Mouse (Mus musculus): ENCODE results near the gene Zc3hav1. TPM values are rescaled to one million over a fixed set of nuclear protein-coding genes. Genes with fewer than 3 reads are reported as not detected.
"Not testable (repeated sequence)": the region's sequence is repeated elsewhere in the genome, so short reads cannot be mapped to it uniquely, and the experiment has no call there.

Zc3hav1 gene
- total RNA-seq (2022): 1 to 10 TPM; 4.0 to 7.2 (median 5.6) TPM

DNA sequence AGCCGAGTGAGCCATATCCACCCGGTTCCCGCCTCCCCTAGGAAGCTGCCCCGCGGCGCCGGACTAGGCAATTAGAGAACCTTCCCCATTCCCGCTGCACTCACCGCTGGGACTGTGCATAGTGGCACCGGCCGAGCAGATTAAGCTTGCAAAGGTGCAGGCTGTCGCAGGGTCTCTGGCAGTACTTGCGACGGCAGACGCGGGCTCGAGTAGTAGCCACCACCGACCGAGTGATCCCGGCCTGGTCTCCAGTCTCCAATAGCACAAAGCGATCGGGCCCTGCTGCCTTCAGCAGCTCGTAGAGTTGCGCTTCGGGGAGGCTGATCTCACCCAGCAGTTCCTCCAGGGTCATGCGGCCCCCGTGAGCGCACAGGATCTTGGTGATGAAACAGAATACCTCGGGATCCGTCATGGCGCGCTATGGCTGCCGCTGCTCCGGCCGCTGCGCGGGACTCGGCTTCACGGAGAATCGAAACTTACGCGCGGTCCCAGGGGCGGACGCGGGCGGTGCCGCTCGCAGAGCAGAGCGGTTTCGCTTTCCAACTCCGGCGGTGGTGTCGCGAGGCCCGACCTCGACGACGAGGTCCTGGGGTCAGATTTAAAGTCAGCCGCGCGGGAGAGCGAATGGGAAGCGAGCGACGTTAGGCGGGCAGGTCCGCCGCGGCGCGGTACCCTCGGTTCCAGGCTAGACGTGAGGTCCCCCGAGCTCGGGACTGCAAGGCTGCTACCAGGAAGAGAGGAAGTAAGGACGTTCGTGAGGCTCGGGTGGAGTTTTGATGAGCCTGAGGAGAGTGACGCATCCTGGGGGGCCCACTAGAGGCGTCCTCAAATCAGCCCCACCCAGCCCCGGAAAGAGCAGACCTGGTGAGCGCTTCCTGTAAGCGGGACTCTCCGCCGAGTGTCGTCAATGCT, at the start of gene Zc3hav1:
TSS of gene Zc3hav1 (minus strand) at position 793 of the 912 bp plus-strand sequence.
- DNase-seq (ENCODE audit: low spot score in 2 of 2): peak; percentile 8 to 31

DNA sequence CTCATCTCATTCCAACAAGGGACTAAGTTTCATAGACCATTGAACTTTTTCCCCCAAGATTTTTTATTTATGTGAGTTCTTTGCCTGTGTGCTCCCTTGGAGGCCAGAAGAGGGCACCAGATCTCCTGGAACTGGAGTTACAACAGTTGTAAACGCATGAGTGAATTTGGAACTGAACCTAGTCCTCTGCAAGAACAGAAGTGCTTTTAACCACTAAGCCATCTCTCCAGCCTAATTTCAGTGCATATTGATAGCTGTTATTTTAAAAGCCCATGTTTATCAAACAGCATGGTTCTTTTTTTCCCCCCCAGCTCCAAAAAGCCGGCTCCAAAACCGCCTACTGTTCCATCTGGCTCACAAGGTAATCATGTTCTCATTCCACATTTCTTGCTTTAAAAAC, 35.3 kb upstream of the Zc3hav1 start:
- DNase-seq (ENCODE audit: low spot score in 2 of 2): peak in 1 of 2 experiments; percentile 20

- DNase-seq (ENCODE audit: low spot score in 2 of 2): peak; percentile 75 to 79
These were observed 26.8 kb upstream of the Zc3hav1 start, which contains the start of gene Ttc26 for GRCm38 (mm10) chr6:38381129-38381771. TSS of gene Ttc26 (plus strand) at chr6:38381469.

DNA sequence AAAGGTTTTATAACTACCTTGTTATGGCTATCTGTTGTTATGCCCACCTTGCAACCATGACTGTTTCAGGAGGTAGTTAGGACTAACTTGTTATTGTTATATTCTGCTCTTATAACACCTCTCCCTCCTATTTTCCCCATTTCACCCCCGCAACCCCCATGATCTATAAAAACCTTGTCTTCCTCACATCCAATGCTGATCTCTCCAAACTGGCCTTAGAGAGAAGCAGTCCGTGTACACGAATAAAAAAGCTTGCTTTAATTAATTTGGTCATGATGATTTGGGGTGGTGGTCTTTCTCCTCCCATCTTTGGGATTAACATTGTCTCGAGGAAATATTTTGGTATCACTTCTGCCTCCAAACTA, 26.3 kb upstream of the Zc3hav1 start:
- DNase-seq (ENCODE audit: low spot score in 2 of 2): no peak

GRCm38 (mm10) chr6:38374271-38374670, 19.9 kb upstream of the Zc3hav1 start:
- no peak for DNase-seq (ENCODE audit: low spot score in 2 of 2)

DNA sequence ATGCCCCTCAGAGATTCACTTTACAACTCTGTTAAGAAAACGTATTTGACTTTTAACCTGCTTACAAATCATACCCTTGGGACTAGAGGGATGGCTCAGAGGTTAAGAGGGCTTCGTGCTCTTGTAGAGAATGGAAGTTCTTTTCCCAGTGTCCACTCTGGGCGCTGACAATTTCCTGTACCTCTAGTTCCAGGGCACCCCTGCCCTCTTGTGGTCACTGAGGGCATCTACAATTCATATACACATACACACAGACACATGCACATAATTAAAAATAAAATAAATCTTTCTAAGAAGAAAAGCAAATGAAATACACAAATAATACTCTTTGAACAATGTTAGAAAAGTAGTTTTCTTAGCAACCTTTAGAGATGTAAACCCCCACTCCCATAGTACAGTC, 15.5 kb upstream of the Zc3hav1 start:
- DNase-seq (ENCODE audit: low spot score in 2 of 2): no peak

DNA sequence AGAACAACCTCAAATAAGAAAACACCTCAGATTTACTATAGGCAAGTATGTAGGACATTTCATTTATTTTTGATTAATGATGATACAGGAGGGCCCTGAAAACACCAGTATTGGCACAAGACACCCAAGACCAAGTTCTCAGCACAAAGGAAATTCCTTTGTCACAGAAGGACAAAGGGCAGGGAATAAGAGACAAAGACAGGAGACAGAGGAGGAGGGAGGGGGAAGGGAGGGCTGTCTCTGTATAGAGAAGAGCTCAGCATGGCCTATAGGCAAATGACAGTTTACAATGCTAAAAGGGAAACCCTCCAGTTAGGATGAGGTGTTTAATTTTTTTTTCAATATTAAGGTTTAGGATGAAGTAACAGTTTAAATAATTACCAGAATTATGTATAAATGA, 9.7 kb upstream of the Zc3hav1 start:
- DNase-seq (ENCODE audit: low spot score in 2 of 2): no peak

- DNase-seq (ENCODE audit: low spot score in 2 of 2): no peak
These were observed 9.0 kb upstream of the Zc3hav1 start for GRCm38 (mm10) chr6:38363370-38363769.

- DNase-seq (ENCODE audit: low spot score in 2 of 2): no peak
These were observed 7.5 kb upstream of the Zc3hav1 start for GRCm38 (mm10) chr6:38361937-38362336.

GRCm38 (mm10) chr6:38361065-38361464, 6.7 kb upstream of the Zc3hav1 start:
- no peak for DNase-seq (ENCODE audit: low spot score in 2 of 2)

DNA sequence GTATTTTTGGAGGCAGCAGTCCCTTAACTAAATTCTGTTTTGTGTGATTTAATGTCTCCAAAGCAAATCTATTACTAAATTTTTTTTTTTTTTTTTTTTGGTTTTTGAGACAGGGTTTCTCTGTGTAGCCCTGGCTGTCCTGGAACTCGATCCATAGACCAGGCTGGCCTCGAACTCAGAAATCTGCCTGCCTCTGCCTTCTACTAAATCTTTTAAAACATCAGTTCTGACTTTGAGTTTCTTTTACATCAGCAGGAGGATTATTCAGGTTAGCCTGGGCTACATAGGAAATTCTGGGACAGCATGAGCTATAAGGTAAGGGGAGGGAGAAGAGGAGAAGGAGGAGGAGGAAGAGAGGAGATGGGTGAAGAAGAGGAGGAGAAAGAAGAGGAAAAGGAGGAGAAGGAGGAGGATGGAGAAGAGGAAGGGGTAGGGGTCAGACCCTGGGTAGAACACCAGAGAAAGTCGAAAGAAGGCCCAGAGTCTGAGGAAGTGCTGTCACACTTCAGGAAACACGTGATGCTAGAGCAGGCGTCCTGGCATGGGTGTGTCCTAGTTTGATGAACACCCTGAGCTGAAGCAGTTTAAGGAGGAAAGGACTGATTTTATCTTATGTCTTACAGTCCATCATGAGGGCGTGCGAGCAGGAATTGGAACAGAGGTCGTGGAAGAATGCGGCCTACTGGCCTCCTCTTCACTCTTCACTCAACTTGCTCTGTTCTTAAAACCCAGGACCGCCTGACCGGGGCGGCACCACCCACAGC, 5.5 kb upstream of the Zc3hav1 start:
- DNase-seq (ENCODE audit: low spot score in 2 of 2): no peak

- DNase-seq (ENCODE audit: low spot score in 2 of 2): not testable (repeated sequence)
These were observed 4.8 kb upstream of the Zc3hav1 start for GRCm38 (mm10) chr6:38359044-38359735.

- no peak for DNase-seq (ENCODE audit: low spot score in 2 of 2)
These were observed 4.0 kb upstream of the Zc3hav1 start for GRCm38 (mm10) chr6:38358253-38359027.

DNA sequence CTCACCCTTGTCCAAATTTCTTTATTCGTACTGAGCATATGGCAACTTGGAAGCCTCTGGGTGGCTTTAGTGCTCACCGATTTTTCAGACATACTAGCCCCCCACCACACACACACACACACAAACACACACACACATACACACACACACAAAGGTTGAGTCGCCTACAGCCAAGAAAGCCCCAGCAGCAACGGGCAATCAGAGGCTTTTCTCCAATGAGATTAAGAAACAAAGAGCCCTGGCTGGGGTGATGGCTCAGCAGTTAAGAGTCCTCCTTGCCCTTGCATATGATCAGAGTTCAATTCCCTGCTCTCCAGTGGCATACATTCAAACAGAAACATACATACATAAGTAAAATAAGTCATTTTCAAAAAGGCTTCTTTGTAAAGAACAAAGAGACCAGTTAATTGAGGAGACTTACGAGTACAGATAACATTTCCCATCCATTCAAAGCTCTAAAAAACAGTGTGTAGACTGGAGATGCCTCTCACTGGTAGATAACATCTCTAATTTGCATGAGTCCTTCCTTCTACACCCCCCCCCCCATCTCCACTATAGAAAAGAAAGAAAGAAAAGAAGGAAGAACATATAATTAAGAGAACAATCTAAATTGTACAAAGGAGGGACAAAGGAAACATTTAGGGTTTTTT, 3.3 kb upstream of the Zc3hav1 start:
- DNase-seq (ENCODE audit: low spot score in 2 of 2): no peak

GRCm38 (mm10) chr6:38356661-38357433, 2.4 kb upstream of the Zc3hav1 start:
- not testable (repeated sequence) for DNase-seq (ENCODE audit: low spot score in 2 of 2)

DNA sequence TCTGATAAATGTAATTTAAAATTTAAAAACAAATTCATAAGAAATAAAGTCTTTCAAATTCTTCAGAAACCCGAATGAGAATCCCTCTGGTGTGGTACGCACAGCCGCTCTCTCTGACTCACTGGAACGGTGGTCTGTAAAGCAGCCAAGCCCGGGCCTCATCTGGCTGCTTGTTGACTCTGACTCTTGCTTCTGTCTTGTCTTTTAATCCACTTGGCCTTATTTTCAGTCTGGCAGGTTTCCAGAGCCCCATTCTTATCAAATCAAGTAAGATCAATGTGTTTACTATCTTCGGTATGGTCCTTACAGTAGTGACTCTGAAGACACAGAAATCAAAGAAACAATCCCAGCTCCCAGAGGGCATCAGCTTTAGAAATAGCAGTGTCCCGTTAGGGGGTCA, 1.5 kb upstream of the Zc3hav1 start:
- no peak for DNase-seq (ENCODE audit: low spot score in 2 of 2)

- DNase-seq (ENCODE audit: low spot score in 2 of 2): no peak
These were observed 986 bp upstream of the Zc3hav1 start for GRCm38 (mm10) chr6:38355354-38355823.

- DNase-seq (ENCODE audit: low spot score in 2 of 2): peak in 1 of 2 experiments; percentile 7
These were observed 435 bp upstream of the Zc3hav1 start for GRCm38 (mm10) chr6:38354723-38355353.
